Mouse (Mus musculus) midbrain, embryonic 11.5 days (tissue): Measurements from ENCODE around the gene Inpp4b. TPM values are rescaled to one million over a fixed set of nuclear protein-coding genes. Genes with fewer than 3 reads are reported as not detected.

Experiments used
- ATAC-seq: fragments of 200-750 bp; cut with Nextera tagmentation; 2 replicates; pipeline ENCODE4 v1.8.0; 2017; ENCODE audit warnings: moderate TSS enrichment, moderate library complexity; ENCODE audit not compliant: low FRiP score
- DNase-seq: peaks from one replicate; pipeline ENCODE4 v3.0.0; 2015; ENCODE audit warnings: low spot score; ENCODE audit errors: missing footprints
- H3K27ac ChIP-seq: fragments of 300-500 bp; sonication (generic); 2 replicates; pipeline ENCODE4 v1.5.1; 2014; ENCODE audit warnings: low read depth, low read length
- H3K27me3 ChIP-seq: fragments of 300-500 bp; sonication (generic); 2 replicates; pipeline ENCODE4 v1.6.1; 2014; ENCODE audit warnings: mild to moderate bottlenecking, low read length, moderate library complexity, mixed read lengths; ENCODE audit not compliant: control insufficient read depth, insufficient read depth
- H3K36me3 ChIP-seq: fragments of 300-500 bp; sonication (generic); 2 replicates; pipeline ENCODE4 v1.6.1; 2014; ENCODE audit warnings: mild to moderate bottlenecking, low read length, moderate library complexity, mixed read lengths; ENCODE audit not compliant: control insufficient read depth, insufficient read depth
- H3K4me1 ChIP-seq: fragments of 300-500 bp; sonication (generic); 2 replicates; pipeline ENCODE4 v1.6.1; 2014; ENCODE audit warnings: low read length; ENCODE audit not compliant: control insufficient read depth, insufficient read depth
- H3K4me2 ChIP-seq: fragments of 300-500 bp; sonication (generic); 2 replicates; pipeline ENCODE4 v1.6.1; 2014; ENCODE audit warnings: mild to moderate bottlenecking, moderate library complexity
- H3K4me3 ChIP-seq: fragments of 300-500 bp; sonication (generic); 2 replicates; pipeline ENCODE4 v1.5.1; 2014; ENCODE audit warnings: low read depth, low read length
- H3K9ac ChIP-seq: fragments of 300-500 bp; sonication (generic); 2 replicates; pipeline ENCODE4 v1.6.1; 2014; ENCODE audit warnings: low read length
- H3K9me3 ChIP-seq: fragments of 300-500 bp; sonication (generic); 2 replicates; pipeline ENCODE4 v1.6.1; 2016; ENCODE audit warnings: low read length; ENCODE audit not compliant: control insufficient read depth
- WGBS: fragments of 180-500 bp; shearing (Covaris S2); extraction: QIAGEN DNeasy Blood & Tissue Kit; methylation state at CpG from one replicate; pipeline ENCODE4 v1.1.7; 2014; 5-methylcytosine and 5-hydroxymethylcytosine counted together
- polyA plus RNA-seq: library from polyadenylated mRNA; unstranded; fragments of >200 nt; fragmentation: Nextera tagmentation; extraction: Ambion mirVana; gene quantifications from 2 replicates; pipeline ENCODE4 v1.2.1, GENCODE M21; 2014

Inpp4b gene
- polyA plus RNA-seq, 1 experiment from 2014 or later: 3.5 TPM

DNA sequence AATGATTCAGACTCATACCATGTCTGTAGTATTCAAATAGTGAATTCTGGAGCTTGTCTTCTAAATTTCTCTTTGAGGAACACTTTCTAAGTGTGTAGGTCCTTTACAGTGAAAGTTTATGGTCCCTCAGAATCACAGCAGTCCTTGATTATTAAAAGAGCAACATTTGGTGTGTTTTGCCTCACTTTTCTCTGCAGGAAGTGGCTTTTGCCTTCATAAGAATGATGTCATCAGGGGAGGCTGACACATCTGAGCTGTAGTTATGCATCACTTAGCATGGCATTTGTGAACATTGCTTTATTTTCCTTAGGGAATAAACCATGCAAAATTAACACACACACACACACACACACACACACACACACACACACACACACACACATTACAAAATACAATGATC is 349.8 kb downstream of the Inpp4b start:
- Histone ChIP-seq H3K4me1 (no peaks in the 10 kb centered on the region), H3K4me3 (no peak overlapping the region), H3K9ac (no peak overlapping the region), H3K9me3 (no peaks in the 10 kb centered on the region), H3K4me2 (no peak overlapping the region), H3K27me3 (no peaks in the 10 kb centered on the region), H3K36me3 (no peaks in the 10 kb centered on the region), H3K27ac (no peak overlapping the region)
- ATAC-seq (no peak), DNase-seq (no peak)

GRCm38 (mm10) chr8:81694893-81695292 is 352.5 kb downstream of the Inpp4b start:
- DNase-seq (no peak), ATAC-seq (no peak)
- no peak overlapping the region for H3K9ac ChIP-seq
- H3K27ac ChIP-seq: no peak overlapping the region
- H3K4me2 ChIP-seq: no peak overlapping the region
- H3K4me3 ChIP-seq: no peak overlapping the region
- no peaks in the 10 kb centered on the region for H3K36me3 ChIP-seq
- no peaks in the 10 kb centered on the region for H3K4me1 ChIP-seq
- WGBS: 36% methylated on average over 2 of the region's 2 CpGs
- H3K9me3 ChIP-seq: no peaks in the 10 kb centered on the region
- no peaks in the 10 kb centered on the region for H3K27me3 ChIP-seq

GRCm38 (mm10) chr8:81702038-81702437 is 359.7 kb downstream of the Inpp4b start:
- no peak for DNase-seq
- no peak overlapping the region for H3K9ac ChIP-seq
- H3K27ac ChIP-seq: no peak overlapping the region
- H3K4me2 ChIP-seq: no peak overlapping the region
- ATAC-seq: no peak
- no peak overlapping the region for H3K4me3 ChIP-seq
- H3K27me3 ChIP-seq: no peaks in the 10 kb centered on the region
- 86% methylated on average over 1 of the region's 1 CpGs for WGBS
- H3K9me3 ChIP-seq: no peaks in the 10 kb centered on the region
- H3K4me1 ChIP-seq: no peaks in the 10 kb centered on the region
- no peaks in the 10 kb centered on the region for H3K36me3 ChIP-seq

DNA sequence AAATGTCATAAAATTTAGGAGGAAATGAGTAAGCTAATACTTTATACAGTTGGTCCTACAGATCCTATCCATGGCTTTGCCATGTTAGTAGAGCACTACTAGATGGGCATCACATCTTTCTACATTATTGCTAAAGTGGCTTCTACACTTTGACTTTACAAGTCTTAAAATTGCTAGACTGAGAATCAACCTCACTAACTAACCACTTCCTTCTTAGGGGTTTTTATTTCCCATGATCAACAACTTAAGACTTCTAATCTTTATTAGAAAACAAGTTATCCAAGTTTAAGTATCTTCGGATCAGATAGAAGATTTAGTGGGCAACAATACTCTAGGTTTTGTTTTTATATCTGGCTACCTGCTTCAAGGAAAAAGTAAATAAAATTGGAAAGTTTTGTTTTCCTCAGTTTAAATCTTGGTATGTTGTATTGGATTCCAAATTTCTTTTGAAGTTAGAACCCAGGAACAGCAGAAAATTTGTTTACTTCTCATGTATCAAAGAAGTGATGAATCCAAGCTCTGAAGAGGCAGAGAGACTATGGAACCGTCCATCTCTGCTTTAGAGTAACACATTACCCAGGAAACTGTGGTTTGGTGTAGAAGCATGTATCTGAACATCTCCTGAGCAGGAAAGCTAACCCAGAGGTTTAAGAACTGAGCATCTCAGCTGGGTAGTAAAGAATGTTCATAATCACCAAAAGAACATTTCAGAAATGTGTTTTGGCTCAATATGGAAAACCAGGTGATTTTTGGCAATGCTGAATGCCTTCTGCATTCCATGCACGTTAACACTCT is 361.4 kb downstream of the Inpp4b start:
- WGBS: 77% methylated on average over 3 of the region's 3 CpGs
- Histone ChIP-seq H3K9me3 (no peaks in the 10 kb centered on the region), H3K36me3 (no peaks in the 10 kb centered on the region), H3K9ac (no peak overlapping the region), H3K27ac (no peak overlapping the region), H3K4me2 (no peak overlapping the region), H3K4me3 (no peak overlapping the region), H3K27me3 (no peaks in the 10 kb centered on the region), H3K4me1 (no peaks in the 10 kb centered on the region)
- ATAC-seq (no peak), DNase-seq (no peak)

DNA sequence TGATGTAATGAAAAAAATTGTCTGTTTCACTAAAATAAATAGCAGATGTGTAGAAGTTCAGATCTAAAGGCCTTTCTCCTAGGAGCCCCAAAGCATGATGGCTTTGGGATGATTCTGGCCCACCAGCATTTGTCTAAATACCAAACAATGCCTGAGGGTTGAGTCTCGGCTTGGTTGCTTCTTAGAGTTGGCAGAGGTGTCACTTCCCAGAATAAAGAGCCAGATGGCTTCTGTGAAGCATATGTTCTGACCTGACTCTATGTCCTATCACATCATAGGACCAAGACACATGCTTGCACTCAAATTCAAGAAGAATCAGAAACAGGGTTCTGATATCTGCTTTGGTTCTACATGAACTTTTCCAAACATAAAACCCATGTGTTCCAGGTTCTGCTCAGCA is 365.1 kb downstream of the Inpp4b start:
- H3K36me3 ChIP-seq: no peaks in the 10 kb centered on the region
- no peaks in the 10 kb centered on the region for H3K4me1 ChIP-seq
- no peaks in the 10 kb centered on the region for H3K9me3 ChIP-seq
- no peak overlapping the region for H3K4me3 ChIP-seq
- no peak overlapping the region for H3K27ac ChIP-seq
- H3K27me3 ChIP-seq: no peaks in the 10 kb centered on the region
- no peak overlapping the region for H3K4me2 ChIP-seq
- no peak overlapping the region for H3K9ac ChIP-seq
- ATAC-seq (no peak), DNase-seq (no peak)
- 66% methylated on average over 1 of the region's 1 CpGs for WGBS

DNA sequence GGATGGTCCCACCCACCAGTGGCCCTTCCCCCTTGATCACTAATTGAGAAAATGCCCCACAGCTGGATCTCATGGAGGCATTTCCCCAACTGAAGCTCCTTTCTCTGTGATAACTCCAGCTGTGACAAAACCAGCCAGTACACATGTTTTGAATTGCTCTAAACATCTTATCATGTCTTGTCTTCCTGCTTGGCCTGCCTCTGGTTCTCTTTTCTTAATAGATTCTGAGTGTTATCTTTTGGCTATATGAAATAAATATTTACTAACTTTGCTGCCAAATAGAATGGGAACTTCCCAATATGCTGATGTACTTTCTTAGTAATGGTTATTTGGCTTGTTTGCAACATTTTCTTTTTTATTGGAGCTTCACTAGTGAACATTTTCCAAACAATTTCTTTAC is 389.0 kb downstream of the Inpp4b start:
- Histone ChIP-seq H3K9ac (no peak overlapping the region), H3K36me3 (no peaks in the 10 kb centered on the region), H3K4me3 (no peak overlapping the region), H3K27ac (no peak overlapping the region), H3K27me3 (no peaks in the 10 kb centered on the region), H3K4me2 (no peak overlapping the region), H3K9me3 (no peaks in the 10 kb centered on the region), H3K4me1 (no peaks in the 10 kb centered on the region)
- ATAC-seq (no peak), DNase-seq (no peak)

GRCm38 (mm10) chr8:81735655-81736054 is 393.3 kb downstream of the Inpp4b start:
- Histone ChIP-seq H3K27me3 (no peaks in the 10 kb centered on the region), H3K4me2 (no peak overlapping the region), H3K9me3 (no peaks in the 10 kb centered on the region), H3K4me1 (no peaks in the 10 kb centered on the region), H3K9ac (no peak overlapping the region), H3K27ac (no peak overlapping the region), H3K36me3 (no peaks in the 10 kb centered on the region), H3K4me3 (no peak overlapping the region)
- no peak for ATAC-seq
- DNase-seq: no peak
- 86% methylated on average over 2 of the region's 2 CpGs for WGBS

- H3K27me3 ChIP-seq: no peaks in the 10 kb centered on the region
- no peak overlapping the region for H3K4me3 ChIP-seq
- no peak for DNase-seq
- H3K4me2 ChIP-seq: no peak overlapping the region
- whole genome bisulfite sequencing: 81% methylated on average over 1 of the region's 1 CpGs
- H3K36me3 ChIP-seq: no peaks in the 10 kb centered on the region
- ATAC-seq: no peak
- H3K4me1 ChIP-seq: no peaks in the 10 kb centered on the region
- no peak overlapping the region for H3K27ac ChIP-seq
- H3K9ac ChIP-seq: no peak overlapping the region
- H3K9me3 ChIP-seq: no peaks in the 10 kb centered on the region
These were observed 393.7 kb downstream of the Inpp4b start for GRCm38 (mm10) chr8:81736103-81736502.

DNA sequence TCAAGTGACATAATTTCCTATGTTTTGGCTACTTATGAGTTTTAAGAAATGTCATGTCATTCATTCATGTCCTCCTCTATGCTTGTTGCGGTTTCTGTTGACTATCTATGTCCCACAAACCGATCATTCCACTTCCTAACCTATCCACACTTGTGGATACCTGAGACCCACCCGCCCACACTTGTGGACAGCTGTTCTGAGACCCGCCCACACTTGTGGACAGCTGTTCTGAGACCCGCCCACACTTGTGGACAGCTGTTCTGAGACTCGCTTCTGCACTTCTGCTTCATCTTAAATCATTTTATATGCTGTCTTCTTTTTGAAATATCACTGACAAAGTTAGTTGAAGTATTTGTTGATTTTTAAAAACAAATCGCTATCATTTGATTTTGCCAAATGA is 400.2 kb downstream of the Inpp4b start:
- ATAC-seq (no peak), DNase-seq (no peak)
- Histone ChIP-seq H3K36me3 (no peaks in the 10 kb centered on the region), H3K27ac (no peak overlapping the region), H3K9ac (no peak overlapping the region), H3K4me1 (no peaks in the 10 kb centered on the region), H3K9me3 (no peaks in the 10 kb centered on the region), H3K4me2 (no peak overlapping the region), H3K4me3 (no peak overlapping the region), H3K27me3 (no peaks in the 10 kb centered on the region)
- WGBS: 93% methylated on average over 7 of the region's 7 CpGs
